Mouse (Mus musculus): ENCODE data around the gene Spindoc. TPM values are rescaled to one million over a fixed set of nuclear protein-coding genes. Genes with fewer than 3 reads are reported as not detected.
A peak's percentile ranks its signal among the peaks of the same experiment; 100 is the strongest.

Gene Spindoc
- total and polyA plus RNA-seq, 3 experiments = 13.0 to 54.1 TPM; not detected in 1

- no peak for TF ChIP-seq CTCF (IDR thresholded peaks at IDR 0.05 in 2 of 3, conservative IDR thresholded peaks at IDR 0.05 in 1 of 3; ENCODE audit: control insufficient read depth in 1 of 3, insufficient read depth in 1 of 3, low read depth in 2 of 3, low read length in 3 of 3, poor library complexity in 1 of 3, severe bottlenecking in 1 of 3)
- TF ChIP-seq POLR2AphosphoS2 (IDR thresholded peaks at IDR 0.05; ENCODE audit: low read length) = peak; percentile 73
- TF ChIP-seq TBP (IDR thresholded peaks at IDR 0.05; ENCODE audit: low read depth, low read length) = peak; percentile 81
- peak; percentile 19; the same call in 1 of the 2 replicates for TF ChIP-seq SMC3 (IDR thresholded peaks at IDR 0.05; ENCODE audit: low read depth, low read length)
- TF ChIP-seq POLR2A (IDR thresholded peaks at IDR 0.05; ENCODE audit: control insufficient read depth in 1 of 2, insufficient read depth in 1 of 2, low read depth in 1 of 2, low read length in 2 of 2, poor library complexity in 1 of 2) = peak; percentile 42 to 71; a peak in 3 of 4 replicates
- no peak for TF ChIP-seq E2F4 (IDR thresholded peaks at IDR 0.05; ENCODE audit: borderline replicate concordance, low read depth, low read length)
- peak; percentile 93 for TF ChIP-seq MYB (IDR thresholded peaks at IDR 0.05; ENCODE audit: low read depth, low read length)
- TF ChIP-seq CHD1 (IDR thresholded peaks at IDR 0.05; ENCODE audit: low read depth, low read length) = no peak
- TF ChIP-seq USF1 (IDR thresholded peaks at IDR 0.05; ENCODE audit: low read depth, low read length) = 0 out of 2 replicates have a peak, but pooled peaks have one; percentile 17
- peak; percentile 95 for TF ChIP-seq ELF1 (IDR thresholded peaks at IDR 0.05; ENCODE audit: low read depth, low read length)
- TF ChIP-seq POLR2AphosphoS5 (IDR thresholded peaks at IDR 0.05; ENCODE audit: borderline replicate concordance, low read depth, low read length) = no peak
- TF ChIP-seq TCF12 (IDR thresholded peaks at IDR 0.05; ENCODE audit: low read depth, low read length) = peak; percentile 56
- peak; percentile 77 for TF ChIP-seq GATA1 (IDR thresholded peaks at IDR 0.05; ENCODE audit: low read depth, low read length)
- TF ChIP-seq MAX (IDR thresholded peaks at IDR 0.05; ENCODE audit: low read length) = peak; percentile 95
Observed at GRCm38 (mm10) chr19:7341512-7342397, 41.0 kb downstream of the Spindoc start, which contains the start of gene Mark2 (continued).

GRCm38 (mm10) chr19:7340780-7341475 lies 41.9 kb downstream of the Spindoc start:
- Histone ChIP-seq H3K9me3 (replicated peaks; ENCODE audit: insufficient read depth, low read length) (no peaks in the 10 kb centered on the region), H3K27me3 (ENCODE audit: control insufficient read depth in 1 of 2, insufficient read depth in 2 of 2, low read length in 2 of 2) (no peaks in the 10 kb centered on the region), H3K36me3 (ENCODE audit: control insufficient read depth in 1 of 2, insufficient read depth in 2 of 2, low read length in 2 of 2) (peaks cover 0 to 37% of the 10 kb centered on the region in 2 experiments; a peak in 3 of 4 replicates), H3K9ac (ENCODE audit: control insufficient read depth, low read depth, low read length, poor library complexity, severe bottlenecking) (peak overlapping the region; percentile 97), H3K79me2 (ENCODE audit: control insufficient read depth, insufficient read depth, low read length, poor library complexity) (peaks cover 52% of the 10 kb centered on the region), H3K4me1 (ENCODE audit: control insufficient read depth in 1 of 2, insufficient read depth in 2 of 2, low read length in 2 of 2) (peaks cover 12 to 45% of the 10 kb centered on the region in 2 experiments), H3K4me3 (ENCODE audit: control insufficient read depth in 1 of 2, insufficient read depth in 1 of 2, low read depth in 2 of 2, low read length in 2 of 2) (peak overlapping the region; percentile 78 to 86), H3K27ac (ENCODE audit: control insufficient read depth, low read depth, low read length) (peak overlapping the region; percentile 82)
- DNase-seq (ENCODE audit: low read depth, low spot score) = peak; percentile 81
- TF ChIP-seq MYC (IDR thresholded peaks at IDR 0.05; ENCODE audit: low read depth, low read length) = no peak
- no peak for TF ChIP-seq MYB (IDR thresholded peaks at IDR 0.05; ENCODE audit: low read depth, low read length)
- no peak for TF ChIP-seq NELFE (IDR thresholded peaks at IDR 0.05; ENCODE audit: low read depth, low read length)
- no peak for TF ChIP-seq MAZ (IDR thresholded peaks at IDR 0.05; ENCODE audit: low read depth, low read length)
- peak in 1 of 2 experiments; percentile 59; a peak in 3 of 4 replicates for TF ChIP-seq POLR2A (IDR thresholded peaks at IDR 0.05; ENCODE audit: control insufficient read depth in 1 of 2, insufficient read depth in 1 of 2, low read depth in 1 of 2, low read length in 2 of 2, poor library complexity in 1 of 2)
- no peak for TF ChIP-seq POLR2AphosphoS5 (IDR thresholded peaks at IDR 0.05; ENCODE audit: borderline replicate concordance, low read depth, low read length)
- 0 out of 2 replicates have a peak, but pooled peaks have one; percentile 15 for TF ChIP-seq GATA1 (IDR thresholded peaks at IDR 0.05; ENCODE audit: low read depth, low read length)
- no peak for TF ChIP-seq ELF1 (IDR thresholded peaks at IDR 0.05; ENCODE audit: low read depth, low read length)
- TF ChIP-seq HCFC1 (IDR thresholded peaks at IDR 0.05; ENCODE audit: low read depth, low read length) = peak; percentile 36; the same call in 1 of the 2 replicates
- no peak for TF ChIP-seq POLR2AphosphoS2 (IDR thresholded peaks at IDR 0.05; ENCODE audit: low read length)
- peak; percentile 100 for TF ChIP-seq UBTF (IDR thresholded peaks at IDR 0.05; ENCODE audit: borderline replicate concordance, insufficient read depth, low read depth, low read length)
- no peak for TF ChIP-seq MEF2A (IDR thresholded peaks at IDR 0.05; ENCODE audit: extremely low read depth, insufficient replicate concordance, low read depth, low read length, poor library complexity, severe bottlenecking)
- no peak for TF ChIP-seq GABPA (IDR thresholded peaks at IDR 0.05; ENCODE audit: low read depth, low read length)
- TF ChIP-seq EP300 (IDR thresholded peaks at IDR 0.05; ENCODE audit: low read depth in 1 of 2, low read length in 2 of 2) = peak in 1 of 2 experiments; percentile 23; a peak in 1 of 4 replicates
- TF ChIP-seq ZC3H11A (IDR thresholded peaks at IDR 0.05; ENCODE audit: low read depth, low read length) = no peak
- TF ChIP-seq ZKSCAN1 (IDR thresholded peaks at IDR 0.05; ENCODE audit: low read depth, low read length) = no peak
- TF ChIP-seq E2F4 (IDR thresholded peaks at IDR 0.05; ENCODE audit: borderline replicate concordance, low read depth, low read length) = no peak
- peak; percentile 25; the same call in 1 of the 2 replicates for TF ChIP-seq SIN3A (IDR thresholded peaks at IDR 0.05; ENCODE audit: low read length)
- TF ChIP-seq TBP (IDR thresholded peaks at IDR 0.05; ENCODE audit: low read depth, low read length) = peak; percentile 58; the same call in 1 of the 2 replicates
